Mouse (Mus musculus): ENCODE data around the gene Adgrf1.

DNA sequence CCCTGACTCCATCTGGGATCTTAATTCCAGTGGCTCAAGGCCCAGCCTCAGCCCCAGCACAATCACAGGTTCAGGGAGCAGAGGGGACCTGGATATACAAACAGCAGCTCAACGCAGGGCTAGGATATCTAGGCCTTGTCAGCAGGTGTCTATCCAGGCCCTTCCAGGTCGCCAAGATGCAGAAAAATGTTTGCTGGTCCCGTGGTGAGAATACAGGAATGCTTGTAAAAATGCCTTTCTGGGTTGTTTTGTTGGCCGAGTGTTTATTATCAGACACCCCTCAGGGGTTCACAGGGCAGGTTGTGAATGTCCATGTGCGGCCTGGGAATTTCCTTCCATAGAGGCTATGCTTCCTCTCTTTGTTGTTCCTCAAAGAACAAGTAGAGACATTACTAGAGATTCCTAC, 98.0 kb downstream of the Adgrf1 start:
- TF ChIP-seq CTCF (IDR thresholded peaks at IDR 0.05 in 2 of 3, conservative IDR thresholded peaks at IDR 0.05 in 1 of 3; ENCODE audit: control insufficient read depth in 1 of 3, insufficient read depth in 1 of 3, low read depth in 2 of 3, low read length in 3 of 3, poor library complexity in 1 of 3, severe bottlenecking in 1 of 3) (no peak), POLR2A (IDR thresholded peaks at IDR 0.05; ENCODE audit: control insufficient read depth in 1 of 2, insufficient read depth in 1 of 2, low read depth in 1 of 2, low read length in 2 of 2, poor library complexity in 1 of 2) (no peak), ZKSCAN1 (IDR thresholded peaks at IDR 0.05; ENCODE audit: low read depth, low read length) (no peak), GABPA (IDR thresholded peaks at IDR 0.05; ENCODE audit: low read depth, low read length) (no peak), KAT2A (conservative IDR thresholded peaks at IDR 0.05; ENCODE audit: low read depth, low read length) (no peak), MAZ (IDR thresholded peaks at IDR 0.05; ENCODE audit: low read depth, low read length) (no peak), TAL1 (IDR thresholded peaks at IDR 0.05; ENCODE audit: low read length) (no peak), MEF2A (IDR thresholded peaks at IDR 0.05; ENCODE audit: extremely low read depth, insufficient replicate concordance, low read depth, low read length, poor library complexity, severe bottlenecking) (no peak), NELFE (IDR thresholded peaks at IDR 0.05; ENCODE audit: low read depth, low read length) (no peak)
